Mouse (Mus musculus) testis, adult 2 months (tissue): ENCODE measurements around the gene Tpm1. TPM values are rescaled to one million over a fixed set of nuclear protein-coding genes. Genes with fewer than 3 reads are reported as not detected.

Experiments
- H3K27ac ChIP-seq: fragments of 200-500 bp; 2 replicates; pipeline ENCODE4 v1.5.1; 2012; ENCODE audit warnings: low read depth, low read length; ENCODE audit not compliant: control insufficient read depth, insufficient read depth
- H3K27me3 ChIP-seq: fragments of 200-500 bp; 2 replicates; pipeline ENCODE4 v1.6.1; 2012; ENCODE audit warnings: mild to moderate bottlenecking, low read length, moderate library complexity; ENCODE audit not compliant: control insufficient read depth, insufficient read depth
- H3K36me3 ChIP-seq: fragments of 200-500 bp; 2 replicates; pipeline ENCODE4 v1.6.1; 2012; ENCODE audit warnings: mild to moderate bottlenecking, low read length; ENCODE audit not compliant: control insufficient read depth, insufficient read depth
- H3K4me1 ChIP-seq: fragments of 200-500 bp; 2 replicates; pipeline ENCODE4 v1.6.1; 2012; ENCODE audit warnings: low read length; ENCODE audit not compliant: control insufficient read depth, insufficient read depth
- H3K4me3 ChIP-seq: fragments of 200-500 bp; 2 replicates; pipeline ENCODE4 v1.5.1; 2012; ENCODE audit warnings: low read depth, mild to moderate bottlenecking, low read length, moderate library complexity, mixed read lengths; ENCODE audit not compliant: control insufficient read depth
- CTCF ChIP-seq: fragments of 200-500 bp; IDR thresholded peaks from 2 replicates; pipeline ENCODE4 v1.5.1; 2012; ENCODE audit warnings: low read depth, mild to moderate bottlenecking, inconsistent platforms, low read length, moderate library complexity; ENCODE audit not compliant: control insufficient read depth, insufficient read depth, insufficient replicate concordance
- POLR2A ChIP-seq: fragments of 200-500 bp; IDR thresholded peaks from 2 replicates; pipeline ENCODE4 v1.6.1; 2012; ENCODE audit warnings: low read depth, mild to moderate bottlenecking, inconsistent platforms, low read length, moderate library complexity; ENCODE audit not compliant: control insufficient read depth
- polyA plus RNA-seq: library from polyadenylated mRNA; depleted of rRNA; stranded (reverse); fragments of >200 nt; gene quantifications from 2 replicates; pipeline ENCODE4 v1.2.3, GENCODE M21; 2012

Tpm1 gene
- polyA plus RNA-seq, 1 experiment = 17.0 TPM

DNA sequence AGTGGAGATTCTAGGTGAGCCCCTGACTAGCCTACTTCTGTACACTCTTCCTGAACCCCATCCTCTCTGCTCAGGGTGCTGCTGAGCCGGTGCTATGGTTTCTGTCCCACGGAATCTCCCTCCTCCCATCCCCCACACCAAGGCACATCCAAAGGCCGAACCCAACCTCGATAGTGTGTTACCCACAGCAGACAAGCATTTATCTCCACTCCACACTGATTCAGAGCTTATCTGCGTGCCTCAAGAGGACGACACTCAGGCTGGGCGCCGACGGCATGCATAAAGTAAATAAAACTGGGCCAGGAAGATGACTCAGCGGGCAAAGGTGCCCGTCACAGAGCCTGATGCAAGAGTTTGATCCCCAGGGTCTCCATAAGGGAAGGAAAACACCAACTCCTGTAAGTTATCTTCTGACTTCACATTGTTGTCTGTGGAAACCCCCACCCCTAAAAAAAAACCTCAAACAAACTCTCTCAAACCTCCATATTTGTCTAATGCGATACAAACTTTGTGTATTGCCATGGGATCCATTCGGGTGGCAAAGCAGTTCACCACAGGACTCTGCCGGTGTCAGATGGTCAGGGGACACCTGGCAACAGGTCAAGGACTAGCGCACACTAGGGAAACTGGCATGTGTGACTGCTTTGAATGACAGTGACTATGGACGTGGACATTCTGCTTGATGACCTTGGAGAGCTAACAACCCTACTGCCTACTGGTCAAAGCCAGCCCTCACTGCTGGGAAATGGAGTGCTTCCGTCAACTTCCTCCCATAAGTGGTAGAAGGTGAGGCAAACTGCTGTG is 24.1 kb downstream of the Tpm1 start:
- TF ChIP-seq CTCF (no peak), POLR2A (no peak)
- no peaks in the 10 kb centered on the region for H3K27me3 ChIP-seq

DNA sequence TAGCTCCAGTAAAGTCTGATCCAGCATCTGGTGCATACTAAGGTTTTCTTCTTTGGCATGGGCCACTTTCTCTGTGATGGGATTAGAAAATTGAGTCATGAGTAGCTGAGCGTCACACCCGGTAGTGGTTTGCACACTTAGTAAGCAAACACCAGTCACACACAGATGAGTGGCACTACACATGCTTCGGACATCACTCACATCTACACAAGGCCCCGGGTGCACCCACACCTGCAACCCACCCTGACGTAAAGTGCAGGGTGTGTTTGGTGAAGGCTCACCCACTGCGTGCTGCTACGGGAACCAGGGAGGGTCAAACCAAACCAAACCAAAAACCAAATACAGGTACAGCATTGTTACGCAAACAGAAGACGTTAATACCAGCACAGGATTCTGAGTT is 25.8 kb downstream of the Tpm1 start:
- no peak for TF ChIP-seq CTCF
- no peak for TF ChIP-seq POLR2A
- Histone ChIP-seq H3K27me3 (no peaks in the 10 kb centered on the region), H3K4me1 (0 out of 2 replicates have a peak, but pooled peaks cover 2% of the 10 kb centered on the region), H3K36me3 (no peaks in the 10 kb centered on the region), H3K27ac (no peak overlapping the region), H3K4me3 (no peak overlapping the region)

More for the DNA sequence above, 24.1 kb downstream of the Tpm1 start:
- H3K4me3 ChIP-seq = no peak overlapping the region
- no peaks in the 10 kb centered on the region for H3K36me3 ChIP-seq
- H3K27ac ChIP-seq = no peak overlapping the region
- 0 out of 2 replicates have a peak, but pooled peaks cover 2% of the 10 kb centered on the region for H3K4me1 ChIP-seq

DNA sequence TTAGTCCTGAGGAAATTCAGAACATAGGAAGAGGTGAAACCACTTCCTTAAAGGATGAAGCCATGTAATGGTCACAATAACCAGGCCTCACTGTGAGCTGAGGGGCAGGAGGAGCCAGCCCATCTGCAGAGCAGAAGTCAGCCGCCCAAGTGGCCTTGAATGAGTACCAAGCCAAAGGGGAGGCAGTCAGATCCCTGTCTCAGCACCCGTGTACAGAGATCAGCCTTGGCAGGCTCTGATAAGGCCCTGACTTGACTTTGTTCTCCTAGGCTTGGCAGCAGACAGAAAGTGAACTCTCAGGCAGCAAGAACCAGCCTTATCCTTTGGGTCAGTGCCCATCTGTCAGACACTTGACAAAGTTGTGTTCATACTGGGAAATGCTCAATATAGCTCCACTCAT is 29.1 kb downstream of the Tpm1 start:
- no peak for TF ChIP-seq POLR2A
- no peak for TF ChIP-seq CTCF
- Histone ChIP-seq H3K27me3 (no peaks in the 10 kb centered on the region), H3K4me1 (no peaks in the 10 kb centered on the region), H3K36me3 (no peaks in the 10 kb centered on the region), H3K27ac (peak overlapping the region; percentile 5; the same call in 1 of the 2 replicates), H3K4me3 (no peak overlapping the region)

DNA sequence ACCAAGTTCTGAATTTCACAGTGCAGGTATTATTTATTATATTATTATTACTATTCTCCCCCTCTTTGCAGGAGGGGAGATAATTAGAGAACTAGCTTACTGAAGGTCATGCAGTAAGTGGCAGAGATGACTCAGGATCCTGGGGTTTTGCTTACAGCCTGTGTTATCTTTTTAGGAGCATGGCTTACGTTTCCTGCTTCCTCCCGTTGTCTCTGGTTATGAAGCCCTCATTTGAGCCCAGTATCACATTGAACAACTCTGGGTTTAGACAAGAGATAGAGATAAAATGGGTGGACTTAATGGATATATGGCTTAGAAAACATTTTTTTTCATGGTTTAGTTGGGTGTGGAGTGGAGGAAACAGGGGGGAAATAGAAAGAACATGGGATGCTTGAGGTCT is 35.7 kb downstream of the Tpm1 start:
- Histone ChIP-seq H3K36me3 (no peaks in the 10 kb centered on the region), H3K4me3 (no peak overlapping the region), H3K27me3 (no peaks in the 10 kb centered on the region), H3K27ac (no peak overlapping the region), H3K4me1 (0 out of 2 replicates have a peak, but pooled peaks cover 2% of the 10 kb centered on the region)
- no peak for TF ChIP-seq POLR2A
- TF ChIP-seq CTCF = no peak

DNA sequence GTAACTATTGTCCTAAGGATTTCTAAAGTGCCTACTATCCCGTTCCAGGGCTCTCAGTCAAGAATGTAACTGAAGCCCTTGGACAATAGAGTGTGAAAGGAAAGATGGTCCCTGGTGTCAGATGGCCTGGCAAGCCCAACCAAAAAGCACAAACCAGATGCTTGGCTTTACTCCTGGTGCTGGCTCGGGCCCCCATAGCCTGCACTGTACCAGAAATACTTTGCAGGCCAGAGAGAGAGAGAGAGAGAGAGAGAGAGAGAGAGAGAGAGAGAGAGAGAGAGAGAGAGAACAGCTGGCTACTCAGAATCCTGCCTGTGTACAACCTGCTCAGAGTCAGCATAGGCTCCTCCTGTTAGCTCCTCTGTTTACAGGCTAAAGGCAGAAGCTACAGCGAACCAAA is 36.7 kb downstream of the Tpm1 start:
- Histone ChIP-seq H3K27ac (no peak overlapping the region), H3K4me3 (no peak overlapping the region), H3K27me3 (no peaks in the 10 kb centered on the region), H3K4me1 (0 out of 2 replicates have a peak, but pooled peaks cover 2% of the 10 kb centered on the region), H3K36me3 (no peaks in the 10 kb centered on the region)
- TF ChIP-seq CTCF (no peak), POLR2A (no peak)

DNA sequence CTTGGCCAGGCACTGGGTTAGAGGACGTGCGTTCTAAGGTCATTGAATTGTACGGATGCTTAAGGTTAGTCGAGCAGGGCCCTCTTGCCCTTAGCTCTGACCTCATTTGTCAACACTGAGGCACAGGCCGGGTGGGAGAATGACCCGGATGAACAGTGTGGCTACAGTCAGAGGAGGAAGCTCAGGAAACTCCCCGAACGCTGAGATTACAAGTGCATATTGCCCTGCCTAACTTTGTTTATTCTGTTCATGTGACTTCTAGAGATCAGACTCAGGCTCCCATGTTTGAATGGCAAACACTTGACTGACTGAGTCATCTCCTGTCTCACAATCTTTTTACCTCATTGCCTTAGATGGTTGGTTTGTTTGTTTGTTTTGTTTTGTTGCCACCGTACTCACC is 37.7 kb downstream of the Tpm1 start:
- TF ChIP-seq POLR2A = no peak
- TF ChIP-seq CTCF = no peak
- 0 out of 2 replicates have a peak, but pooled peaks cover 2% of the 10 kb centered on the region for H3K4me1 ChIP-seq

DNA sequence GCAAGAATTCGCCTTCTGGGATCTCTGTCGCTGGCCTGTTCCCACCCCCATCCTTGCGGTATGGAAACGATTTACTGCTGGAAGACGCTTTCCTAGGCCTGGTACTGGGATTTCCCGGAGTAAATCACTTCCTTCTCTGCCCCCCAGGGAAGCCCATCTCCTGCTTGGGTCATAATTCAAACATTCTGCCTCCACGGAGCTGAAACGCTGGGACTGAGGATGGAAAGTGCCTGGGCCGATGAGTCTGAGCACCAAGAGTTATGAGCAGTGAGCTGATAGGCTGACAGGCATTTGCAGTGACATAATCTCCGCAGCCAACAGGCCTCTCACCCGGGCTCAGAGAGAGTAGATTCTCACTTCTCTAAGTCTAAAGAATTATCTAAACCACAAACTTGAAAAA is 40.4 kb downstream of the Tpm1 start:
- H3K36me3 ChIP-seq = no peaks in the 10 kb centered on the region
- TF ChIP-seq CTCF (no peak), POLR2A (no peak)
- H3K4me3 ChIP-seq = no peak overlapping the region
- 0 out of 2 replicates have a peak, but pooled peaks cover 2% of the 10 kb centered on the region for H3K4me1 ChIP-seq
- H3K27ac ChIP-seq = no peak overlapping the region
- H3K27me3 ChIP-seq = no peaks in the 10 kb centered on the region

More for the DNA sequence above, 37.7 kb downstream of the Tpm1 start:
- Histone ChIP-seq H3K27me3 (no peaks in the 10 kb centered on the region), H3K4me3 (no peak overlapping the region), H3K27ac (no peak overlapping the region), H3K36me3 (no peaks in the 10 kb centered on the region)
